Mouse (Mus musculus): ENCODE measurements around the gene Stap2.

GRCm38 (mm10) chr17:56006956-56007355 lies 1.6 kb upstream of the Stap2 start:
- no peak for TF ChIP-seq POLR2A (IDR thresholded peaks at IDR 0.05; ENCODE audit: borderline replicate concordance, extremely low read depth, low read depth, low read length)
- TF ChIP-seq CTCF (IDR thresholded peaks at IDR 0.05; ENCODE audit: insufficient read depth, low read length) = no peak

Data from lung, adult 2 months (tissue).